Mouse (Mus musculus): ENCODE data around the gene Nr2f2. TPM values are rescaled to one million over a fixed set of nuclear protein-coding genes. Genes with fewer than 3 reads are reported as not detected.

The Nr2f2 gene
- polyA plus RNA-seq, 1 experiment = 13.0 TPM

DNA sequence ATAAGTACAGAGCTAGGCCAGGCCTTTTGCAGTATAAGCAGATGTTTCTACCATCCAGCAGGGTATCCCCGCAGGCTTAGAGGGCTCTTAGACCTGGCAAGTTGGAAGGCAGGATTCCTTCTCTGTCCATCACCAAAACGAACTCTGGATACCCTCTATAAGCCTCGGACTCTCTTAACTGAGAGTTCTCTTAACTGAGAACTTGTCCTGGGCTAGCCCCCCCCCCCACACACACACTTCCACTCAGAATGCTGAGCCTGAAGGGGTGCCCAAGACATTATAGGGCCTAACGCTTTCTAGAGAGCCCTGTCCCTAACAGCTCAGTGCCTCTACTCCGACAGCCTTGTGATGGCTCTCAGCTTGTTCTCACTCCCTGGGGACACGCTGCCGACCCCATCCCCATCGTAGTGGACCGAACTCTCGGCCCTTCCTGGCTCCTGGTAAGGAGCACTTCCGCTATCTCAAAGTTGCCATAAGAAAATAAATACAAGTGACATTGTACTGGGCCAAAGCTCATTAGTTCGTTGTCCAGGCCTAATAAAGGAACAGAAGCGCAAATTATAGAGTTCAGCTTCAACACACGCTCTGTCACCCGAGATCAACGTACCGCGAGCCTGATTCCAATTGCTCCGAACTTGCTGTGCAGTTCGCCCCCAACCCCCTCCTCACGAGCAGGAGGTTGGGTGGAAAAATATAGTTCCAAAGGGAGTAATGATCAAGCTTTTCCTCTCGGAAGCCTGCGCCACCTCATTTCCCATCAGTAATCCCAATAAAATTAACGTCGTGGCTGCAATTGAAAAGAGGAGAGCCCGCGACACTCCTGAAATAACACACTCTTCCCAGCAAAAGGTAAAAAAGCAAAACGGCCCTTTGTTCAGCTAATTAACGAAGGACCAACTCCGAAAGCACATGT lies 18.2 kb downstream of the Nr2f2 start:
- Histone ChIP-seq H3ac (ENCODE audit: control insufficient read depth, insufficient read length, low read depth) (no peak overlapping the region), H3K79me3 (ENCODE audit: low read depth) (peaks cover 17% of the 10 kb centered on the region), H3K4me3 (ENCODE audit: insufficient read depth, poor library complexity, severe bottlenecking) (no peak overlapping the region), H3K79me2 (ENCODE audit: control insufficient read depth, insufficient read depth) (peaks cover 22% of the 10 kb centered on the region), H3K27me3 (ENCODE audit: control insufficient read depth, insufficient read depth, insufficient read length) (no peaks in the 10 kb centered on the region), H3K36me3 (ENCODE audit: control insufficient read depth, insufficient read depth) (peaks cover 15% of the 10 kb centered on the region)
- TF ChIP-seq MAX (IDR thresholded peaks at IDR 0.05) = no peak
- TF ChIP-seq CEBPB (IDR thresholded peaks at IDR 0.05; ENCODE audit: low read depth) = no peak
- TF ChIP-seq USF1 (IDR thresholded peaks at IDR 0.05; ENCODE audit: low read depth) = no peak
- no peak for TF ChIP-seq FOSL1 (IDR thresholded peaks at IDR 0.05; ENCODE audit: insufficient read depth, low read length, poor library complexity, severe bottlenecking)
- no peak for TF ChIP-seq CTCF (IDR thresholded peaks at IDR 0.05; ENCODE audit: control insufficient read depth, insufficient read depth, insufficient read length)
- TF ChIP-seq MYOD1 (IDR thresholded peaks at IDR 0.05; ENCODE audit: control insufficient read depth, insufficient read length, low read depth) = no peak
- no peak for TF ChIP-seq MYOG (IDR thresholded peaks at IDR 0.05; ENCODE audit: control insufficient read depth, extremely low read depth, insufficient read length)

DNA sequence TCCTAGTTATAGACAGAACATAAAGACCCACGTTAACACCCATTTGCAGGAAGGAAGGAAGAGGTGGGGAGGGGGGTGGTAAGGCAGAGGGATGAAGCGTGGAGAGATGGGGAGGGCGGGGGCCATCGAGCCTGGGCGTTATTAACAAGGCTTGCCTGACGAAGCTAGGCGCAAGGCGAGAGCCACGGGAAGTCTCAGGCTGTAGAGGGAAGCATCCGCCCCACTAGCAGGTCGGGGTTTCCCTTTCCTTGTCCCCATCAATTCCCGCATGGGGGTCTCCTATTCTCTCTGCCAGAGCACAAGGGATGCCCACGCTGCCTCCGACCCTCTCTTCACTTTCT lies 18.9 kb downstream of the Nr2f2 start:
- H3K79me2 ChIP-seq (ENCODE audit: control insufficient read depth, insufficient read depth) = peaks cover 14% of the 10 kb centered on the region
- no peak overlapping the region for H3K4me3 ChIP-seq (ENCODE audit: insufficient read depth, poor library complexity, severe bottlenecking)
- peaks cover 9% of the 10 kb centered on the region for H3K36me3 ChIP-seq (ENCODE audit: control insufficient read depth, insufficient read depth)
- H3ac ChIP-seq (ENCODE audit: control insufficient read depth, insufficient read length, low read depth) = no peak overlapping the region
- no peaks in the 10 kb centered on the region for H3K27me3 ChIP-seq (ENCODE audit: control insufficient read depth, insufficient read depth, insufficient read length)
- H3K79me3 ChIP-seq (ENCODE audit: low read depth) = peaks cover 12% of the 10 kb centered on the region
- TF ChIP-seq CTCF (IDR thresholded peaks at IDR 0.05; ENCODE audit: control insufficient read depth, insufficient read depth, insufficient read length) = no peak
- no peak for TF ChIP-seq MAX (IDR thresholded peaks at IDR 0.05)
- no peak for TF ChIP-seq CEBPB (IDR thresholded peaks at IDR 0.05; ENCODE audit: low read depth)
- TF ChIP-seq USF1 (IDR thresholded peaks at IDR 0.05; ENCODE audit: low read depth) = no peak
- no peak for TF ChIP-seq MYOG (IDR thresholded peaks at IDR 0.05; ENCODE audit: control insufficient read depth, extremely low read depth, insufficient read length)
- no peak for TF ChIP-seq FOSL1 (IDR thresholded peaks at IDR 0.05; ENCODE audit: insufficient read depth, low read length, poor library complexity, severe bottlenecking)
- TF ChIP-seq MYOD1 (IDR thresholded peaks at IDR 0.05; ENCODE audit: control insufficient read depth, insufficient read length, low read depth) = no peak

DNA sequence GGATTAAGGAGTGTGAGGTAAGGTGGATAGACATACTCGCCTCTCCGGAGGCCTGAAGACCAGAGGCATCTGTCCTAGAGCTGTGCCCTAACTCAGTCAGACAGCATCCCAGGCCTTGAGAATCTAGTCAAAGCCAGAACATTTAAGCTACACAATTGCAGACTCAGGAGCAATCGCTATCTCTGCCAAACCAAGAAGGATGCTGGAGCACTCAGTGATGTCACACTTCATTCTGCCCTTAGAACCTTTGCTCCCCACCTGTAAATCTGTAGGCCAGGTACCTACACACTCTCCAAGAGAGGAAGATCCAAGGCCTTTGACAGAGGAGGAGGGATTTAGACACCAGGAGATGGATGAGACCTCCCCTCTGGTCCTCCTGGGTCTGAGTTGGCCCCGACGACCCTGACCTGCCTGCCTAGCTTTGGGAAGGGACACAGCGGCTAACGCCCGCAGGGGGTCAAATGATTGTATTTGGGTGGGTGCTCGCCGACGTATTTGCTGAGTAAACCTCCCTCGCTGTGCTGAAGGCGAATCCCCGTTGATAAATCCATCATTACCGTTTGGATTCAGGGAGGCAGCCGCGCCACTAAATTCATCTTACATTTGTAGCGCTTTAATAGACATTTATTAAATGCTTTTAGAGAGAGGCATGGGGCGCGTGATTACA lies 19.5 kb downstream of the Nr2f2 start:
- no peaks in the 10 kb centered on the region for H3K27me3 ChIP-seq (ENCODE audit: control insufficient read depth, insufficient read depth, insufficient read length)
- no peak overlapping the region for H3ac ChIP-seq (ENCODE audit: control insufficient read depth, insufficient read length, low read depth)
- H3K79me2 ChIP-seq (ENCODE audit: control insufficient read depth, insufficient read depth) = peaks cover 9% of the 10 kb centered on the region
- TF ChIP-seq MYOG (IDR thresholded peaks at IDR 0.05; ENCODE audit: control insufficient read depth, extremely low read depth, insufficient read length) = no peak
- no peak for TF ChIP-seq USF1 (IDR thresholded peaks at IDR 0.05; ENCODE audit: low read depth)
- no peak for TF ChIP-seq CTCF (IDR thresholded peaks at IDR 0.05; ENCODE audit: control insufficient read depth, insufficient read depth, insufficient read length)
- no peak for TF ChIP-seq CEBPB (IDR thresholded peaks at IDR 0.05; ENCODE audit: low read depth)
- no peak for TF ChIP-seq FOSL1 (IDR thresholded peaks at IDR 0.05; ENCODE audit: insufficient read depth, low read length, poor library complexity, severe bottlenecking)
- TF ChIP-seq MAX (IDR thresholded peaks at IDR 0.05) = no peak
- TF ChIP-seq MYOD1 (IDR thresholded peaks at IDR 0.05; ENCODE audit: control insufficient read depth, insufficient read length, low read depth) = no peak
- peaks cover 9% of the 10 kb centered on the region for H3K79me3 ChIP-seq (ENCODE audit: low read depth)
- no peak overlapping the region for H3K4me3 ChIP-seq (ENCODE audit: insufficient read depth, poor library complexity, severe bottlenecking)
- peaks cover 9% of the 10 kb centered on the region for H3K36me3 ChIP-seq (ENCODE audit: control insufficient read depth, insufficient read depth)

DNA sequence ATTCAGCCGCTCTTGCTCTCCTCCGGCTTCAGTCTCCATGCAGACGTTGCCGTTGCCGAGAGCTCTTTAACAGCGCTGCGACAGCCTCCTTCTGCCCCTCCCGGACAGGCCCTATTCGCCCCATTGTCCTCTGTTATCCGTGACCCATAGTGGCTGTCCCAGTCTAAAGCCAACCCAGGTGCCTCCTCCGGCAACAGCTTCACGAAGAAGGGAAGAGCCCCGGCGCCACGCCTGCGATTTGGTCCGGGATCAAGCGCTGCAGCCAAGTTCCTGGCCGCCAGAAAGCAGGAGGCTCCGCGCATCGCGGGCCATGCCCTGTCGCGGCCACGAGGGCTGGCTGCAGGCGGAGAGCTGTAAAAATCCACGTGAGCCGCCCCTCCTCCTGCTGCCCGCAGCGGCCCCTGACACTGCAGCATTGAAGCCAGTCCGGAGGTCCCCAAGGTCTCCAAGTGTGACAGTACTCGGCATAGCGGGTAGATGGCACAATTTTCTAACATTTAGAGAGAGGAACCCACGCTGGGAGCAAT lies 20.5 kb downstream of the Nr2f2 start:
- no peaks in the 10 kb centered on the region for H3K79me3 ChIP-seq (ENCODE audit: low read depth)
- H3K27me3 ChIP-seq (ENCODE audit: control insufficient read depth, insufficient read depth, insufficient read length) = no peaks in the 10 kb centered on the region
- no peak overlapping the region for H3ac ChIP-seq (ENCODE audit: control insufficient read depth, insufficient read length, low read depth)
- TF ChIP-seq CTCF (IDR thresholded peaks at IDR 0.05; ENCODE audit: control insufficient read depth, insufficient read depth, insufficient read length) = no peak
- no peak for TF ChIP-seq CEBPB (IDR thresholded peaks at IDR 0.05; ENCODE audit: low read depth)
- no peak for TF ChIP-seq MYOD1 (IDR thresholded peaks at IDR 0.05; ENCODE audit: control insufficient read depth, insufficient read length, low read depth)
- no peak for TF ChIP-seq FOSL1 (IDR thresholded peaks at IDR 0.05; ENCODE audit: insufficient read depth, low read length, poor library complexity, severe bottlenecking)
- TF ChIP-seq USF1 (IDR thresholded peaks at IDR 0.05; ENCODE audit: low read depth) = no peak
- no peak for TF ChIP-seq MYOG (IDR thresholded peaks at IDR 0.05; ENCODE audit: control insufficient read depth, extremely low read depth, insufficient read length)
- TF ChIP-seq MAX (IDR thresholded peaks at IDR 0.05) = no peak
- peaks cover 6% of the 10 kb centered on the region for H3K36me3 ChIP-seq (ENCODE audit: control insufficient read depth, insufficient read depth)
- H3K79me2 ChIP-seq (ENCODE audit: control insufficient read depth, insufficient read depth) = peaks cover under 1% of the 10 kb centered on the region
- no peak overlapping the region for H3K4me3 ChIP-seq (ENCODE audit: insufficient read depth, poor library complexity, severe bottlenecking)

DNA sequence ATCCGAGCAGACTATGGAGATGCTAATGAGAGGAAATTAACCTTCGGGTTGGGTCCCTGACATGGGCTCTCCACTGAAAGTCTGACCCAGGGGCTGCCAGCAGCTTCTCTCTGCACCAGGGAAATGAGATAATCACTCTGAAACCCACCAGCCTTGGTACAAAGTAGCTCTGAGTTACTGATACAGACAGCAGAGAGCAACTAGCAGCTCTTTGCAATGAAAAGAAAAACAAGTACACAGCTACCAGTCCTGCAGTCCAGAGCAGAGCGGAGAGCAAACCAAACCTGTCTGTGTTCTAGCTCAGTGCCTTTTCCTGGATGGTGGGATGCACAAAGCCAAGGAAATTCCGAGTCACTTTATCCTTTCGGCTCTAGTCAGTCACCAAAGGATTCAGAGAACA lies 23.1 kb downstream of the Nr2f2 start:
- no peak for TF ChIP-seq CEBPB (IDR thresholded peaks at IDR 0.05; ENCODE audit: low read depth)
- no peak for TF ChIP-seq CTCF (IDR thresholded peaks at IDR 0.05; ENCODE audit: control insufficient read depth, insufficient read depth, insufficient read length)
- TF ChIP-seq MYOG (IDR thresholded peaks at IDR 0.05; ENCODE audit: control insufficient read depth, extremely low read depth, insufficient read length) = no peak
- no peak for TF ChIP-seq USF1 (IDR thresholded peaks at IDR 0.05; ENCODE audit: low read depth)
- no peak for TF ChIP-seq FOSL1 (IDR thresholded peaks at IDR 0.05; ENCODE audit: insufficient read depth, low read length, poor library complexity, severe bottlenecking)
- no peak for TF ChIP-seq MAX (IDR thresholded peaks at IDR 0.05)
- TF ChIP-seq MYOD1 (IDR thresholded peaks at IDR 0.05; ENCODE audit: control insufficient read depth, insufficient read length, low read depth) = no peak
- Histone ChIP-seq H3ac (ENCODE audit: control insufficient read depth, insufficient read length, low read depth) (no peak overlapping the region), H3K4me3 (ENCODE audit: insufficient read depth, poor library complexity, severe bottlenecking) (no peak overlapping the region), H3K79me2 (ENCODE audit: control insufficient read depth, insufficient read depth) (no peaks in the 10 kb centered on the region), H3K36me3 (ENCODE audit: control insufficient read depth, insufficient read depth) (peaks cover 6% of the 10 kb centered on the region), H3K27me3 (ENCODE audit: control insufficient read depth, insufficient read depth, insufficient read length) (no peaks in the 10 kb centered on the region), H3K79me3 (ENCODE audit: low read depth) (no peaks in the 10 kb centered on the region)

Data from C2C12 (cell line).